Mouse (Mus musculus) forebrain, embryonic 16.5 days (tissue): ENCODE measurements around the gene Rnf224. TPM values are rescaled to one million over a fixed set of nuclear protein-coding genes. Genes with fewer than 3 reads are reported as not detected.
A peak's percentile ranks its signal among the peaks of the same experiment; 100 is the strongest.

Experiments
- ATAC-seq: fragments of 200-750 bp; cut with Nextera tagmentation; 2 replicates; pipeline ENCODE4 v1.8.0; 2017; ENCODE audit warnings: mild to moderate bottlenecking, moderate library complexity
- H3K27ac ChIP-seq: fragments of 300-500 bp; sonication (generic); 2 replicates; pipeline ENCODE4 v1.5.1; 2014; ENCODE audit warnings: low read length, control low read depth
- H3K27me3 ChIP-seq: fragments of 300-500 bp; sonication (generic); replicated peaks from 2 replicates; pipeline ENCODE4 v1.6.1; 2014; ENCODE audit warnings: low read length; ENCODE audit not compliant: control insufficient read depth, insufficient read depth
- H3K36me3 ChIP-seq: fragments of 300-500 bp; sonication (generic); 2 replicates; pipeline ENCODE4 v1.6.1; 2014; ENCODE audit not compliant: control insufficient read depth, insufficient read depth
- H3K4me1 ChIP-seq: fragments of 300-500 bp; sonication (generic); replicated peaks from 2 replicates; pipeline ENCODE4 v1.6.1; 2014; ENCODE audit warnings: low read length; ENCODE audit not compliant: control insufficient read depth, insufficient read depth
- H3K4me2 ChIP-seq: fragments of 300-500 bp; sonication (generic); 2 replicates; pipeline ENCODE4 v1.6.1; 2014; ENCODE audit warnings: mild to moderate bottlenecking, low read length, control low read depth
- H3K4me3 ChIP-seq: fragments of 300-500 bp; sonication (generic); replicated peaks from 2 replicates; pipeline ENCODE4 v1.5.1; 2014; ENCODE audit warnings: mild to moderate bottlenecking, low read length, control low read depth
- H3K9ac ChIP-seq: fragments of 300-500 bp; sonication (generic); replicated peaks from 2 replicates; pipeline ENCODE4 v1.6.1; 2014; ENCODE audit warnings: low read depth, low read length, control low read depth
- H3K9me3 ChIP-seq: fragments of 300-500 bp; sonication (generic); 2 replicates; pipeline ENCODE4 v1.6.1; 2016; ENCODE audit warnings: low read length; ENCODE audit not compliant: control insufficient read depth
- WGBS: fragments of 180-500 bp; shearing (Covaris S2); extraction: QIAGEN DNeasy Blood & Tissue Kit; methylation state at CpG from one replicate; pipeline ENCODE4 v1.1.7; 2014; 5-methylcytosine and 5-hydroxymethylcytosine counted together
- polyA plus RNA-seq: library from polyadenylated mRNA; unstranded; fragments of >200 nt; fragmentation: Nextera tagmentation; extraction: Ambion mirVana; gene quantifications from 2 replicates; pipeline ENCODE4 v1.2.1, GENCODE M21; 2015

The Rnf224 gene
- polyA plus RNA-seq, 1 experiment from 2014 or later = not detected

DNA sequence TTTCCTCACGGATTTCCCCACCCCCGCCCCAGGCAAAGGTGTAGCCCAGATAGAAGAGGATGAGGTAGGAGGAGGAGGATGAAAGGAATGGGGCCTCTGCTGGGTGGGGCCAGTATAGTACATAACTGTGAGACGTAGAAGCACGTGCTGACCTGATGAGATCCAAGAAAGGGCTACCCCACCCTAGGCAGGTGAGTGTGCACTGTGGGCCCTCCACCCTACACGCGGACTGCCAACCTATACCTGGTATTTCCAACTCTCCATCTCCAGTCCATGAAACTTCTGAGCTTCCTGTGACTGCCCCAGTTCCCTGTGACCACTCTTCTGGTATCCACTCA lies 4.8 kb upstream of the Rnf224 start:
- H3K9ac ChIP-seq = peak overlapping the region; percentile 73
- H3K27me3 ChIP-seq = no peaks in the 10 kb centered on the region
- no peaks in the 10 kb centered on the region for H3K36me3 ChIP-seq
- H3K4me2 ChIP-seq = peak overlapping the region; percentile 67
- peak; percentile 11 for ATAC-seq
- WGBS = 12% methylated on average over 6 of the region's 6 CpGs
- peak overlapping the region; percentile 73 for H3K27ac ChIP-seq
- peak overlapping the region; percentile 71 for H3K4me3 ChIP-seq
- no peaks in the 10 kb centered on the region for H3K9me3 ChIP-seq
- peaks cover 30% of the 10 kb centered on the region for H3K4me1 ChIP-seq

DNA sequence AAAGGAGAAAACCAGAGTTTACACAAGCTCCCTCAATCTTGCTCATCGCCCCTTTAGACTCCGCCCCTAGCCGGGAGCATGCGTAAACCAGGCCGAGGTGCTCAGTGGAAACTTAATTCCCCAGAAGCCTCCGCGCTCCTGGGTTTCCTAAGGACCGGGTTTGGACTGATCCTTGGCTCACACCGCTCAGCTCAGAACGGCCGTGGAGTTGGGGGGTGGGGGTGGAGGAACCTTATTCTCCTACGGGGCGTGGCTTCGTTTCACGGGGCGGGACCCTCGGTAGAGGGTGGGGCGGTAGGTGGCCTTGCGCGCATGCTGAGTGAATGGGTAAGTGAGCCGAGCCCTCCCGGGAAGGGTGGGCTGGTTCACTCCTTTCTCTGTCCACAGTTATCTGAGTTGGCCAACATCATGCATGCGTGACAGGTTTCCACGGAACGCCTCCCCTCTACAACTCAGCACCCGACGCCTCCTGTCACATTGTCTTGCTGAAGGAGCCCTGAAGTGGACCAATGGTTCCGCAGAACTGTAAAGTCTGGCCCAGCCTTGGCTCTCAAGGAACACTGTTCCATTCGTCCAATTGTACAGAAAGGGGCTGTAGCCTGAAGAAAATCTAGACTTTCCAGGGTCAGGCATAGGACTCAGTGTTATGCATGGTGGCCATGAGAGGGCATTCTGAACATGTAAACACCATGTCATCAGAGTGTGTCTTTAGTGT lies 4.3 kb upstream of the Rnf224 start:
- Histone ChIP-seq H3K9me3 (no peaks in the 10 kb centered on the region), H3K27me3 (no peaks in the 10 kb centered on the region), H3K4me3 (peak overlapping the region; percentile 71), H3K27ac (peak overlapping the region; percentile 73), H3K4me2 (peak overlapping the region; percentile 67), H3K36me3 (no peaks in the 10 kb centered on the region), H3K9ac (peak overlapping the region; percentile 73), H3K4me1 (peaks cover 30% of the 10 kb centered on the region)
- ATAC-seq = peak; percentile 86
- WGBS = under 1% methylated on average over 29 of the region's 29 CpGs

DNA sequence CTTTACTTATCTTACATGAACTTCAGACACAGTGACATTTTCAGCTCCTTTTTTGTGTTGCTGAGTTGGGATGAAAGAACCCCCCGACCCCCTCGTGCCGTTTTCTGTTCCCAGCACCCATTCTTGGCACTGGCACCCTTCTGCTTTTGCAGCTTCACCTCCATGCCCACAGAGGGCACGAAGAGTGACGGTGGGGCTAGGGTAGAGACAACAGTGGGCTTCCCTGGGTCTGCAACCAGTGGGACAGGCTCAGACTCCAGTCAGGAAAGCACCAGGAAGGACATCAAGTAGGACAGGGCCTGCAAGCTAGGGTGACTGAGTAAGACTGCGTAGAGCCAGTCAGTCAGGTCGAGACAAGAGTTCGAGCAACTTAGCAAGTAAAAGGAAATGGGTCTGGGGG lies 3.7 kb upstream of the Rnf224 start:
- Histone ChIP-seq H3K9me3 (no peaks in the 10 kb centered on the region), H3K27me3 (no peaks in the 10 kb centered on the region), H3K4me2 (peak overlapping the region; percentile 67), H3K9ac (no peak overlapping the region; the same call in 1 of the 2 replicates), H3K36me3 (no peaks in the 10 kb centered on the region), H3K4me3 (peak overlapping the region; percentile 71), H3K4me1 (peaks cover 30% of the 10 kb centered on the region), H3K27ac (peak overlapping the region; percentile 73; the same call in 1 of the 2 replicates)
- peak; percentile 11 for ATAC-seq
- 49% methylated on average over 8 of the region's 8 CpGs for WGBS

DNA sequence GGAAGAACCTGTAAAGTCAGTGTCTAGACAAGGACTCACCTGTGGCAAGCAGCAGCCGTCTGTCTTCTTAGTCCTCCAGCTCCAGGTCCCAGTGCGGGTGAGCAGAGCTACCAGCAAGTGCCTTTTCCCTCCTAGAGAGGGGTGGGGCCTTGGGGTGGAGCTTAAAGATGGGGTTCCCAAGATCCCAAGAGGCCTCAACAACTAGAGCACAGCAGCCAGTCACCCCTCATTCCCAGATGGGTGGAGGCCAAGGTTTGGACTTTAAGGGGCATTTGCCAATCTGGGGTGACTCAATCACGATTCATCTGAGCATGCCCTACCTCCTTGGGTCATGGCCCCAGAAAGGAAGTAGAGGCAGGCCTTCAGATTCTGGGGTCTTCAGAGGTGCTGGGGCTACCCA lies 3.2 kb upstream of the Rnf224 start:
- Histone ChIP-seq H3K36me3 (no peaks in the 10 kb centered on the region), H3K9me3 (no peaks in the 10 kb centered on the region), H3K4me2 (no peak overlapping the region), H3K4me1 (peaks cover 30% of the 10 kb centered on the region), H3K27me3 (no peaks in the 10 kb centered on the region), H3K4me3 (no peak overlapping the region), H3K27ac (no peak overlapping the region), H3K9ac (no peak overlapping the region)
- ATAC-seq = no peak
- WGBS = 89% methylated on average over 3 of the region's 3 CpGs

DNA sequence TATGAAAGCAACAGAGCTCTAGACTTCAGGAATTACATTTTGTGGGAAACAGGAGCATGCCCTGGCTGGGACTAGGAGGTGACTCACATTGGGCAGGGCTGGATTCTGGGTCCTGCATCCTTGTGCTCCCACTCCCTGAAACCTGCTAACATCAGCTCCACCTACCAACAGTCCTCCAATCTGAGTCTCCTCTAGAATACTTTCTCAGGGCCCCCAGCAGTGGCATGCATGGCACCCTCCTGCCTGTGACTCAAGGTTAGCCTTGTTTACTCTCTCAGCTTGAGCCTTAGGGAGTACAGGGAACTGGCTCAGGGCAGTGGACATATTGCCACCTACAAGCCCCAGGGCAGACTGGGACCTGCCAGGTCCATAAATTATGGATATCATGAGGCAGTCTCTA lies 1.5 kb upstream of the Rnf224 start:
- no peak for ATAC-seq
- no peak overlapping the region for H3K4me3 ChIP-seq
- H3K27me3 ChIP-seq = peaks cover 2% of the 10 kb centered on the region; the same call in 1 of the 2 replicates
- H3K27ac ChIP-seq = no peak overlapping the region
- H3K4me2 ChIP-seq = no peak overlapping the region
- H3K9me3 ChIP-seq = no peaks in the 10 kb centered on the region
- H3K4me1 ChIP-seq = peaks cover 23% of the 10 kb centered on the region
- H3K36me3 ChIP-seq = no peaks in the 10 kb centered on the region
- H3K9ac ChIP-seq = no peak overlapping the region

DNA sequence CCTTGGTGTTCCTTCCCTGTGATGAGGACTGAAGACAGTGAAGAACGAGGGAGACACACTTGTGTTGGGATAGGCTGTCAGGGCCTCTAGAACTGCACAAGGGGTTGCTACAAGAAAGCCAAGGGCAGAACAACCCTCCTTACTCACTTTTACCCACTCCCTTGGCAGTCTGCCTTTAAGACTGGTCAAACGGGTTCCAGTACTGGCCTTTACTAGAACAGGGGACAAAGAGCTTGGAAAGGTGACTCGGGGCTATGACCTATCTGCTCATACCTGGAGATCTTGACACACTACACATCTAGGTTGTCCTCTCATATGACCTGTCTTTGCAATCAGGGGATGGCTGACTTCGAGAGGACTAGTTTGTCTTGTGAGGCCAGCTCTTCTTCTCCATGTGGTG lies 935 bp upstream of the Rnf224 start:
- Histone ChIP-seq H3K27ac (no peak overlapping the region), H3K4me1 (peaks cover 17% of the 10 kb centered on the region), H3K27me3 (peaks cover 2% of the 10 kb centered on the region; the same call in 1 of the 2 replicates), H3K9ac (no peak overlapping the region), H3K4me3 (no peak overlapping the region), H3K9me3 (no peaks in the 10 kb centered on the region), H3K4me2 (no peak overlapping the region), H3K36me3 (no peaks in the 10 kb centered on the region)
- no peak for ATAC-seq
- 74% methylated on average over 4 of the region's 4 CpGs for WGBS

DNA sequence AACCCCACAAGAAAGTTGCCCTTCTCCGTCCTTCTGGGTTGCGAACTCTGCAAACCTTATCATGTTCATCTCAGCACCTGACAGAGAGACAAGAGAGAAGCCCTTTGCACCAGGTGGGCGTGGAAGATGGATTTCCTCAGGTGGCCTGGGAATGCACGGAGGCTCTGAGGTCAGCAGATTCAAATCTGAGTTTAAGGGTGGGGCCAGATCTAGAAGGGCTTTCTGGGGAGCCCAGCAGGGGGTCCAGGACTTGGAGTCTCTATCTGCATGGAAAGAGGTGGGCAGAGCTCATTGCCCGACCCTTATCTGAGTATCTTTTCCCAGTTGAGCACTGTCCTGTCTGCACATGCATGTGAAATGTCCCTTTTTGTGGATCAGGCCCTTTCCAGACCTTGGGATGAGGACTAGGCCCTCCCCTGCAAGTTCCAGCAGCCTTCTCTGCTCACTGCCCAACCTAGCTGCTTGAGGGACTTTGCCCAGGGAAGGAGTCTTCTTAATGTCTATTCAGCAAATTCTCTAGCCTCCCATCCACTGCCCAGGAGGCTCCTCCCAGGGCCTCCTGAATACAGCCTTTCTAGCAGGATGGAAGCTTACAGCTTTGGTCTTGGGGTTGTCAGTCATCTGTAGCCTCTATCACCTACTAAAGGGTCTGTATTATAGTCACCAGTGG lies 1.9 kb downstream of the Rnf224 start:
- H3K4me2 ChIP-seq = no peak overlapping the region
- WGBS = 78% methylated on average over 5 of the region's 5 CpGs
- no peaks in the 10 kb centered on the region for H3K9me3 ChIP-seq
- no peak overlapping the region for H3K4me3 ChIP-seq
- H3K27me3 ChIP-seq = peaks cover 2% of the 10 kb centered on the region; the same call in 1 of the 2 replicates
- H3K9ac ChIP-seq = no peak overlapping the region
- no peaks in the 10 kb centered on the region for H3K4me1 ChIP-seq
- ATAC-seq = no peak
- no peak overlapping the region for H3K27ac ChIP-seq
- no peaks in the 10 kb centered on the region for H3K36me3 ChIP-seq

DNA sequence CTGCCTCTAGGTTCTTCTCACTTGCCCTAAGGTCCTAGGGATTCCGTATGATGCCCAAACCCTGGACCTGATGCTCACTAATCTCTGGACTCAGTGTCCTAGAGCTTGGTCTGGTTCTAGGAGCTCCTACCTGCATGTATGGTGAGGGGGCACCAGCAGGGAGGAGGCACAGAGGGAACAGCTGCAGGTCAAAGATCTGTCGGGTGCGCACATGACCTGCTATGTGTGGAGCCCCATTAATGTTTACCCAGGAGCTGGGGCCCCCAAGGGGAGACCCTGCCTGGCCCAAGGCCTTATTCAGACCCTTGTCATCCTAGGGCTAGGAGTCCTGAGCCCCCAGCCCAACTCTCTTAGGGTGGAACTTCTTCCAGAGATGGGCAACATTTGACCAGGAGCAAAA lies 2.5 kb downstream of the Rnf224 start, which contains the start of gene Slc34a3:
TSS of gene Slc34a3 (minus strand) at position 315 of the 400 bp plus-strand sequence.
- no peak for ATAC-seq
- H3K4me1 ChIP-seq = no peaks in the 10 kb centered on the region
- peaks cover 2% of the 10 kb centered on the region; the same call in 1 of the 2 replicates for H3K27me3 ChIP-seq
- no peak within 1 kb of the TSS for H3K27ac ChIP-seq
- H3K9ac ChIP-seq = no peak within 1 kb of the TSS
- H3K4me3 ChIP-seq = no peak within 1 kb of the TSS
- H3K4me2 ChIP-seq = no peak within 1 kb of the TSS
- no peaks in the 10 kb centered on the region for H3K36me3 ChIP-seq
- WGBS = 92% methylated on average over 3 of the region's 3 CpGs
- no peaks in the 10 kb centered on the region for H3K9me3 ChIP-seq

DNA sequence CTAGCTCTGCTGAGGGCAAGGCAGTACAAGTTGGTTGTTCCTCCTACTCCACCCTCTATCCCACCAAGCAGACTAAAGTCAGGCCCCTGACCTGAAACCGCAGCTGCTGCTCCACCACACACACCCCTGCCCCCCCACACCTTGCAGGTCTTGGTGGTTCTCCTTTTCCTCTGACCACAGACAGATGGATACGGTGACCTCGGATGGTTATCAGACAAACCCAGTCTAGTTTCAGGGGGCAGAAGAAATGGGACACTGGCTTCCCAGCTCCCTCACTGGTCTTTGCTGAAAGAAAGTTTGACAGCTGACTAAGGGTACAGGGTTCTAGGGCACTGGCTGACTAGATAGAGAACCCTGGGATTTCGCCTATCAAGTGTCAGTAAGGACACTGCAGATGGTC lies 3.2 kb downstream of the Rnf224 start:
- no peak overlapping the region for H3K4me2 ChIP-seq
- WGBS = 76% methylated on average over 4 of the region's 4 CpGs

More for the DNA sequence above, 3.2 kb downstream of the Rnf224 start:
- no peak for ATAC-seq
- H3K4me3 ChIP-seq = no peak overlapping the region
- 0 out of 2 replicates have a peak, but pooled peaks cover 3% of the 10 kb centered on the region for H3K4me1 ChIP-seq
- H3K9ac ChIP-seq = no peak overlapping the region
- no peaks in the 10 kb centered on the region for H3K36me3 ChIP-seq
- no peak overlapping the region for H3K27ac ChIP-seq
- H3K9me3 ChIP-seq = no peaks in the 10 kb centered on the region
- peaks cover 2% of the 10 kb centered on the region; the same call in 1 of the 2 replicates for H3K27me3 ChIP-seq
